Mouse (Mus musculus) CH12.LX (cell line): ENCODE data around the gene Ralbp1.

Experiments
- CTCF ChIP-seq, 2 experiments: IDR thresholded peaks in 1 of 2; conservative IDR thresholded peaks in 1 of 2; 2 replicates each; pipeline ENCODE4 v1.5.1; 2011 to 2012; ENCODE audit warnings: low read depth in 2 of 2, low read length in 2 of 2, improper control_type of control experiment in 1 of 2, inconsistent platforms in 1 of 2, mild to moderate bottlenecking in 1 of 2, moderate library complexity in 1 of 2
- E2F4 ChIP-seq: IDR thresholded peaks from 2 replicates; pipeline ENCODE4 v1.6.1; 2011; ENCODE audit warnings: low read depth, low read length, improper control_type of control experiment; ENCODE audit not compliant: insufficient replicate concordance
- EP300 ChIP-seq: IDR thresholded peaks from 2 replicates; pipeline ENCODE4 v1.6.1; 2011; ENCODE audit warnings: low read length, improper control_type of control experiment
- MAFK ChIP-seq: IDR thresholded peaks from 2 replicates; pipeline ENCODE4 v1.6.1; 2011; ENCODE audit warnings: low read length, improper control_type of control experiment; ENCODE audit not compliant: insufficient replicate concordance
- POLR2A ChIP-seq: IDR thresholded peaks from 2 replicates; pipeline ENCODE4 v1.6.1; 2011; ENCODE audit warnings: low read depth, mild to moderate bottlenecking, improper control_type of control experiment, low read length
- RAD21 ChIP-seq: IDR thresholded peaks from 2 replicates; pipeline ENCODE4 v1.6.1; 2011; ENCODE audit warnings: low read depth, mild to moderate bottlenecking, low read length, improper control_type of control experiment, moderate library complexity
- SMC3 ChIP-seq: IDR thresholded peaks from 2 replicates; pipeline ENCODE4 v1.6.1; 2011; ENCODE audit warnings: low read depth, low read length, improper control_type of control experiment
- TBP ChIP-seq: conservative IDR thresholded peaks from 2 replicates; pipeline ENCODE4 v1.6.1; 2011; ENCODE audit warnings: low read depth, low read length, improper control_type of control experiment
- USF1 ChIP-seq: IDR thresholded peaks from 2 replicates; pipeline ENCODE4 v1.6.1; 2014; ENCODE audit warnings: low read depth, mild to moderate bottlenecking, inconsistent platforms, low read length, improper control_type of control experiment
- ZMIZ1 ChIP-seq: IDR thresholded peaks from 2 replicates; pipeline ENCODE4 v1.6.1; 2012; ENCODE audit warnings: low read depth, mild to moderate bottlenecking, inconsistent platforms, low read length, improper control_type of control experiment

DNA sequence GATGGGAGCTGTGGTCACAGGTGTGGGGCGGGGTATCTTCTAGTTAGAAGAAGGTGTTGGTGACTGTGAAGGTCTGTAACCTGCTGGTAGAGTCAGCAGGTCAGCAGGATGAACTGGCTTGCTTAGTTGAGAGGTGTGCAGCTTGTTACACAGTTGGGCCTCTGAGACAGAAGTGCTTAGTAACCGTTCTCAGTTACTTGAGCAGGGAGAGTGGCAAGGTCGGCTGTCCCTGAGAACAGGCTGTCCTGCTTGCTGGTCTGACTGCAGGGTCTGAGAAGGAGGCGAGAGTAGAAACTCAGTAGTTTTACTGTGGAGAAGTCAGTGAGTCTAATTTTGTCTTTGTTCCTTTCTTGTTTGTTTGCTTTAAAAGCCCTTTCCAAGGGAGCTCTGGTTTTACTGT is 79.6 kb downstream of the Ralbp1 start:
- TF ChIP-seq EP300: no peak
- no peak for TF ChIP-seq ZMIZ1
- TF ChIP-seq RAD21: no peak
- no peak for TF ChIP-seq POLR2A
- no peak for TF ChIP-seq USF1
- TF ChIP-seq TBP: no peak
- TF ChIP-seq CTCF (conservative IDR thresholded peaks at IDR 0.05 in 1 of 2, IDR thresholded peaks at IDR 0.05 in 1 of 2; ENCODE audit: low read depth in 2 of 2, low read length in 2 of 2): no peak
- TF ChIP-seq SMC3: no peak
- TF ChIP-seq MAFK: no peak
- no peak for TF ChIP-seq E2F4
